Mouse (Mus musculus): Measurements from ENCODE around the gene Cox14.
"Not testable (repeated sequence)": the region's sequence is repeated elsewhere in the genome, so short reads cannot be mapped to it uniquely, and the experiment has no call there.

Gene Cox14

DNA sequence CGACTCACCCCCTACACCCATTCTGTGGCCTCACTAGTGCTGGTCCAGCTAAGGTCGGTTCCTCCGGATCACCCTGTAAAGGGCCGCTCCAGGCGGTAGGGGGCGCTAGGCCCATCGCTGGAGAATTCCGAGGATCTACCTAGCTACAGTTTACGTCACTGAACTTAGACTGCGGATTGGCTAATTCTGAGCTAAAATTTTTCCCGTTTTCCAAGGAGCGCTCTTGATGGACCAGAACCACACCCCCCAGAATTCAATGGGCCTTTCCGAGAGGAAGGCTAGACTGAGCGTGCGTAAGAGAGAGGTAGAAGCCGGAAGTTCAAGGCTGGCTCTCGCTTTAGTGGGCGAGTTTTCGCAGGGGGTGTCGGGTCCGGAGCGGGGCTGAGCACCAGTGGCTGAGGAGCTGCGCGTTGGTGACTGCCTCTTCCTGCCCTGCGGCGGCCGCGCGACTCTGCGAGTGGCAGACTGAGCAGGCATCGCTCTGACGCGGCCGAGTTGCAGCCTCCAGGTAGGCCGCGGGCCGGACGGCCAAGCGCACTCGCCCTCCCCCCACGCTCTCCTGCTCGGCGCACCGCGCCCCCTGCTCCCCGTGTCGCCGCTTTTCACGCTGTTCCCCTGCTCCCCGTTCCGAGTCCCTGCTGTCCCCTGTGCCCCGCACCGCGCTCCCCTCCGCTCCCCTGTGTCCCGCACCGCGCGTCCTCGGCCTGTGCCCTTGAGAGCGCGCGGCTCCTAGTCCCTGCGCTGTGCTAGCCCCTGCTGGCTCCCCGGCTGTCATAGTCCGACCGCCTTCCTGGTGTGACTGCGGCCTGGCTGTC, at the start of gene Cox14:
Gene Cox14 (plus strand): TSS at position 278 of the 815 bp plus-strand sequence.
- DNase-seq (ENCODE audit: extremely low read depth, low read depth): peak; percentile 100

DNA sequence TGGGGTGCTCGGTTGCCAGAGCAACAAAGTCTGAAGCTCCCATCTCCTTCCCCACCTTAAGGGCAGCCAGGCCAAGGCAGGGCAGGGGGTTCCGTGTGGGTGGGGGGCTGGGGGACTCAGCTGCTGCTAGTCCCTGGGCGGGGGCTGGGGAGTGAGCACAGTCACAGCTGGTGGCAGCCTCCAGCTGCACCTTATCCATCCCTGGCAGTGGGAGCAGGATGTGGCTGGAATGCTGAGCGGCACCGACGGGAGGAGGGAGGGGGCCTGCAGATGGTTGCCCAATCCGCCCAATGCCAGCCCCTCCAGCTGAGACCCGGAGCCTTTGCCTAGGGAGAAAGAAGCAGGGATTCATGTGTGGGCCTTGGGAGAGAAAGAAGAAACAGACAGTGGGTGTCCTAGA, 48.3 kb upstream of the Cox14 start:
- no peak for DNase-seq (ENCODE audit: extremely low read depth, low read depth)

DNA sequence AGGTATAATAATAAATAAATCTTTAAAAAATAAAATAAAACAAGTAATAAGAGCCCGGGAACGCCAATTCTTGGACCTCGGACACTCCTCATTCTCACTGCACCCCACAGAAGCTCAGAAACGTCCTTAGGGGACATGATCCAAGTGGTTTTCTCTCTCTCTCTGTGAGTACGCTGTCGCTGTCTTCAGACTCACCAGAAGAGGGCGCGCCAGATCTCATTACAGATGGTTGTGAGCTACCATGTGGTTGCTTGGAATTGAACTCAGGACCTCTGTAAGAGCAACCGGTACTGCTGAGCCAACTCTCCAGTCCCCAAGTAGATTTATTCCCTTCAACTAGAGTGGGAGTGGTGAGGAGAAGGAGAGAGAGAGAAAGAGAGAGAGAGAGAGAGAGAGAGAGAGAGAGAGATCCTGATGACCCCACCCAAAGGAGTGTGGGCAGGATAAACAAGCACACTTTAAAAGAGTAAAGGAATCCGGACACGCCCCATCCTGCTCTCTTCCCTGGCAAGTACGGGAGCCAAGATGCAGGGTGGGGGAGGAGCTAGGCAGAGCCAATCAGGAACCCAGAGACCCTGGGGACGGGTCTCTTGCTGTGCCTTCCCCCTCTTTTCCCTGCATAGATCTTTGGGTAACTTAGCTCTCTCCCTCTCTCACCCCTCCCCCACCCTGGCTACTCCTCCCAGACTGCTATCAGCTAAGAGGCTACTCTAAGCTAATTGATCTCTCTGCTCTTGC, 47.2 kb upstream of the Cox14 start:
- DNase-seq (ENCODE audit: extremely low read depth, low read depth): peak; percentile 56

DNA sequence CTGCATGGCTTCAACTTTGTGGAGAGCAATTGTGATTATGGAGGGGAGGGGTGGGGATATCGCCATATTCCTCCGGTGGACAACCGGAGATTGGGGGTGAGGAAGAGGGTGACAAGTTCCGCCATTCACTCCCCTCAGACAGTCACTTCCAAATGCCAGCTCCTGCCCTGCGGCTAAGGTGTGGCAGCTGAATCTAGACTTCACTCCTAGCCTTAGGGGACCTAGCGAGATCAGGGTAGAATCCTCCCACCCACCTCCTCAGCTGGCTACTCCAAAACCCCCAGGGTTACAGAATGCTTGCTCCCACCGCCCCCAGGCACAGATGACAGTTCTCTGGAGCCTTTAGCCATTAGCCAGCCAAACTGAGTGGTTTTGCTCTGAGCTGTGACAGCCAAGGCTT, 46.4 kb upstream of the Cox14 start:
- DNase-seq (ENCODE audit: extremely low read depth, low read depth): no peak

DNA sequence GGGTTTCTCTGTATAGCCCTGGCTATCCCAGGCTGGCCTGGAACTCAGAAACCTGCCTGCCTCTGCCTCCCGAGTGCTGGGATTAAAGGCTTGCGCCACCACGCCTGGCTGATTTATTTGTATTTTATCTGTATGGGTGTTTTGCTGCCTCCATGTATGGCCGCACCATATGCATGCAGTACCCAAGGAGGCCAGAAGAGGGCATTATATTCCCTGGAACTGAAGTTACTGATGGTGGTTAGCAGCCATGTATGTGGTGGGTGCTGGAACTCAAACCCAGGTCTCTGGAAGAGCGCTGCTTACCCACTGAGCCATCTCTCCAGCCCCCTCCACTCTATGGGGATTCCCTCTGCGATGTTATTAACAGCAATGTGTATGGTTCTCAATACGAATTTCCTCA, 42.5 kb upstream of the Cox14 start:
- peak; percentile 70 for DNase-seq (ENCODE audit: extremely low read depth, low read depth)

DNA sequence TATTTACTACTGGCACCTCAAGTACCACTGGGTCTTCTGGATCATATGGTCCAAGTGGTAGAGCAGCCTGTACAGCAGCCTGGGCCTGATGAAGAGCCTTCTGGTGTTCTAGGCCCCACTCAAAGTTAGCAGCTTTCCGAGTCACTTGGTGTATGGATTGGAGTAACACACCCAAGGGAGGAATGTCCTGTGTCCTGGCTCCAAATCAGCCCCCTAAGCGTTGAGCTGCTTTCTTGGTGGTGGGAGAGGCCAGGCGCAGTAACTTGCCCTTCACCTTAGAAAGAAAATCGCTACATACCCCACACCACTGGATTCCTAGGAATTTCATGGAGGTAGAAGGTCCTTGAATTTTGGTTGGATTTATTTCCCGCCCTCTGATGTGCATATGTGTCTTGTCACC, 41.3 kb upstream of the Cox14 start:
- DNase-seq (ENCODE audit: extremely low read depth, low read depth): no peak

DNA sequence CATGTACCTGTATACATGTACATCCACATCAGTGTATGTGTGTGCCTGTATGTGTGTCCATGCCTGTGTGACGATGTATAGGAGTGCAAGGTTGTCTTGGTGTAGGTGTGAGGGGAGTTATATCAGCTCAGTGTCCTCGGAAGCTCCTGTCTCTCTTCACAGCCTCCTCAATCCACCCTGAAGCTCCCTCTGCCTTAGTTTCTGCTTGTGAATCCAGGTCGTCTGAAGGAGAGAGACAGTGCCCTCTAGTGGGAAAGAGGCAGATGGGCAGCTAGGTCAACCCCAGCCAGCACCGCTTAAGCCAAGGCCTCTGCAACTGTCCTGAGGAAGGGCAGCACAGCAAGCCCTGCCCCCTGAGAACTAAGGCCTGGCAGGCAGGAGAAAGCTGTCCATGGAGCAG, 36.7 kb upstream of the Cox14 start:
- peak; percentile 69 for DNase-seq (ENCODE audit: extremely low read depth, low read depth)

DNA sequence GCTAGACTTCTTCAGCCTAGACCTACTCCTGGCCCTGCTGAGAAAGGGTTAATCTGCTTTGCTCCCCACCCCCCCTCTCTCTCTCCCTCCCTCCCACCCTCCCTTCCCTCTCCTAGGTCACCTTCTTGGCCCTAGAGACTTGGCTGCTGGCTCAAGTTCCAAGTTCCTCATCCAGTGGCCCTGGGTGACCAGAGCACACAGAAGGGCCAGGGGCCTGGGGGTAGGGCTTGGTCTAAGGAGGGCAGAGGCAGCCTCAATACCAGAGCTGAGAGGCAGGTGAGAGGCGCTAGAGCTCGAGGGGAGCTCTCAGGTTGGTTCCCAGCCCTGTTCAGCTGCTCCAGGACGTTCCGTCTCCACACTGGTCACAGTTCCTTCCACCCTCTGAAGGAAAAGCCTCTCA, 34.5 kb upstream of the Cox14 start:
- DNase-seq (ENCODE audit: extremely low read depth, low read depth): no peak

DNA sequence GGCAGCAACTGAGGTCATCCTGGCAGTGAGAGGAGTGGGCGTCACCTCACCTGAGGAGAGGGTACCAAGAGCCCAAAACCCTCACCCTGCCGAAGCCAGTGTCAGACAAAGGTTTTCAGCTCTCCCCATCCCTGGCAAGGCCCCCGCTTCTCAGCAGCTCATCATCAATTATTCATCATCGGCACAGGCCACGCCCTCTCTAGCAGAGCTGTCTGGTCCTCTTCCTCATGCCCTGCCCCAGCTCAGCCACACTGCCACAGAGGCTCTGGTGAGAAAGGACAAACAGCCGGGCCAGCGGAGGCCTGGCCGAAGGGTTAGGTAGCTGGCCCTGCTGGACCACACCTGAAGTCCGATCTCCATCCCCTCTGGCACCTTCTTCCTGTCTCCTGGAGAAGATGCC, 33.4 kb upstream of the Cox14 start:
- DNase-seq (ENCODE audit: extremely low read depth, low read depth): no peak

DNA sequence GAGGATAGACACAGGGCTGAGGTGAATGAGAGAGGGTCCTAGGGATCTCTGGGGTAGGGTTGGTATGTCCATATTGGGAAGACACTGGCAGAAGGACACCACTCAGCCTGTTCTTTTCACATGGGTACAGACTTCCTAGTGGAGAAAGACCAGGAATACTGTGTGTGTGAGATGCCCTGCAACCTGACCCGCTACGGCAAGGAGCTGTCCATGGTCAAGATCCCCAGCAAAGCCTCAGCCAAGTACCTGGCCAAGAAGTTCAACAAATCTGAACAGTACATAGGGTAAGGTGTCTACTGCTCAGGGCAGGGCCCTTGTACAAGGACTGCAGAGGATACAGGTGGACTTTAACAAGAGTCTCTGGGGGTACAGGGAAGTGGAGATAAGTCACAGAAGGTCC, 28.1 kb upstream of the Cox14 start:
- no peak for DNase-seq (ENCODE audit: extremely low read depth, low read depth)

DNA sequence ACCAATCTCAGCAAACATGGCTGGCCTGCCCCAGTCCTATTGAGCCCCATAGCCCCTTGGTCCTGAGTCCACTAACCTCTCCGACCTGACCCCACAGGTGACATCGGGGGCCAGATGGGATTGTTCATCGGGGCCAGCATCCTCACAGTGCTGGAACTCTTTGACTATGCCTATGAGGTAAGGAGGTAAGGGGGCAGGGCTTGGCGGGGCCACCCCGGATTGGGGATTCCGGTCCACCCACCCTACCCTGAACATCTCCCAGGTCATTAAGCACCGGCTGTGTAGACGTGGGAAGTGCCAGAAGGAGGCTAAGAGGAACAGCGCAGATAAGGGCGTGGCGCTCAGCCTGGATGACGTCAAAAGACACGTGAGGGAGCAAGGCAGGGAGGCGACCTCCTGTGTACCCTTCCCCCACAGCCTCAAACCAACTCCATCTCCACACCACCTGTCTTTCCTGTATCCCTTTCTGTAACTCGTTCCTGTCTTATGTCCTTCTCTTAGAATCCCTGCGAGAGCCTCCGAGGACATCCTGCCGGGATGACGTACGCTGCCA, 26.8 kb upstream of the Cox14 start:
- no peak for DNase-seq (ENCODE audit: extremely low read depth, low read depth)

DNA sequence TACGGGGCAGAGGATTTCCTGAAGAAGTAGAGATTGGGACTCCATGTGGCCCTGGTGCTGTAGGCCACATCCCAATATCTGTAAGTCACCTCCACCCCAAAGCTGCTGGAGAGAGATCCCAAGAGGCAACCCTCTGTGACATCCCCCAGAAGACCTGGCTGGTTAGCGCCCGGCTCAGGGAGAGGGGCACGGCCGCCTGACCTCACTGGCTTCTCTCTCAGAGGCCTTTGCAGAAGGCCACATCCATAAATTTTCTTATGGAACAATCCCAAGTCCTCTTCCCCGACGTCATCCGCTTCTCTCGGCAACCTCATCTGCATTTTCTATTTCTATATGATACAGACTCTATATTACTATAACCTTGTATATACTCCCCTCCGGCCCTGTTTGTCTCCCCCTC, 25.7 kb upstream of the Cox14 start:
- no peak for DNase-seq (ENCODE audit: extremely low read depth, low read depth)

DNA sequence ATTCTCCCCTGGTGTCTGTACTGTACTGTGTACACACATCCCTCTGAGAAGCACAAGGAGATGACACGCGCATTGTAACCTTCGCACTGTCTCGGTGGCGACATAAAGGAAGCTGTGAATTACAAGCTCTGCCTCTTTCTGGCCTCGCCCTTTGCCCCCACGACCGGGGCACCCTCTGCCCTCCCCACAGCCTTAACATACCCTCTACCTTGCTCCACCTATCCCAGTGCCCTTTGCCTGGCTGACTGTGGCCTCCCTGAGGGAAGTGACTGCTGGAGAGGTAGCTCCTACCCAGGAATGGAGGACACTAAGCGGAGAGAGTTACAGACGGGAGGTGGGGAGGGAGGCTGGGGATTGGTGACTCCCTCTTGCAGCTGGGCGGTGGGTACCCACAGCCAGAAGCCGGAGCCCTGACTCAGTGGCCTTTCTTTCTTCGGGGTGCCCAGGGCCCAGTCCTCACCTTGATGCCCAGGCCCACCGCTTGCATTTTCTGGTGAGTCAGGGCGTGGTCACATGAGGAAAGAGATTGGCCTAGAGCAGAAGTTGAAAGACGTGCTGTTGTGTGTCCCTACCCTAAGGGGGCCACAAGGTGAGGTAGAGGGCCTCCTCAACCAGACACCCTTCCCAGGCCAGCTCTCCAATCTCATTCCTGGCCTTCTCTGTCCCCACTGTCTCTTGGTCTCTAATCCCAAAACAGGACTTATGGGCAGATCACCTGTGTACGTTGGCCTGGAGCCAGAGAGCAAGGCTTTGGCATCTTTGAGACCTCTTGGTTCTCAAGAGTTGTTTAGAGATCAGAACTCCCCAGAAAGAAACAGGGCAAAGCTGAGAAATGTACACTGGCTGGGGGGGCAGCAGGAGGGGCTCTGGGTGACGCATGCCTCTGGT, 25.0 kb upstream of the Cox14 start:
- no peak for DNase-seq (ENCODE audit: extremely low read depth, low read depth)

DNA sequence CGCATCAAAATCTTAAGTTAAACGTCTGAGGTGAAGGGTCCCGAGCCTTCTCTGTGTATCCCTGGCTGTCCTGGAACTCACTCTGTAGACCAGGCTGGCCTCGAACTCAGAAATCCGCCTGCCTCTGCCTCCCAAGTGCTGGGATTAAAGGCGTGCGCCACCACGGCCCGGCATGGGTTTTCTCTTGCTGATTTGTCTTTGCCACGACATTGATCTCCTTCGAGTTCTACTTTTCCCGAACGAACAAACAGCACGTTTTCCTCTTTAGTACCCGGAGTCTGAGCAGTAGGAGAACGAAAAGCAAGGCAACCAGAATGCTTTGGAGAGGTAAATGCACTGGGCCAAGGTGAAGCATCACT, 23.8 kb upstream of the Cox14 start:
- DNase-seq (ENCODE audit: extremely low read depth, low read depth): not testable (repeated sequence)

DNA sequence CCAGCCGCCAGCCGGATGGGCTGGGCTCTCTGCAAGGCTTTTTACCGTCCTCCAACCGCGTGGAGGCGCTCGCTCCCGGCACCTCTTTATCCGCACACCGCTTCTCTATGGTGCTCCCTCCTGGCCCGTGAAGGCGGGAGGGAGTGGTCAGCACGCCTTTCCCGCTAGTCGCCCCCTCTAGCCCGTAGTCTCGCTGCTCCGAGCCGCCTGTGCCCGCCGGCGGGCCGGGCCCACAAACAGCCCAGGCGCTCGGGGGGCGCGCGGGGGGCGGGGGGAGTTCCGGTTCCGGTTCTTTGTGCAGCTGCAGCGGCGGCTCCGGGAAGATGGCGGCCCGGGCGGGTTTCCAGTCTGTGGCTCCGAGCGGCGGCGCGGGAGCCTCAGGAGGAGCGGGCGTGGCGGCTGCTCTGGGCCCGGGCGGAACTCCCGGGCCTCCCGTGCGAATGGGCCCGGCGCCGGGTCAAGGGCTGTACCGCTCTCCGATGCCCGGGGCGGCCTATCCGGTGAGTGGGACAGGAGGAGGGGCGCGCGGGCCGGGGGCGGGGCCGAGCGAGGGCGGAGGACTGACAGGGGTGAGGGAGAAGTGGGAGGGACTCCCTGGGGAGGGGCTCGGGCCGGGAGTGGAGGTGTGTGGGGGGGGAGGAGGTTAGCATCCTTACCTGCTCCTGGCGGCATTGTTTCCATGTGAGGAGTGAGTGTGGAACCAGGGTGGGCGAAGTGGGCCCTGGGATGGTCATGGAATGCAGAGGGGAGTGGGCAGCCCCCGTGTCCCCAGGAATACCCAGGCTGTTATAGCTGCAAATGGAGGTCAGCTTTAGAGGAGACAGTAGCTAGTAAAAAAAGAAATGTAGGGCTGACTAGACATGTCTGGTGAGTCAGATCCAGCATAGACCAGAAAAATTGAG, 23.2 kb upstream of the Cox14 start, which contains the start of gene Smarcd1:
Gene Smarcd1 (plus strand): TSS at position 131 of the 902 bp plus-strand sequence.
- peak; percentile 91 for DNase-seq (ENCODE audit: extremely low read depth, low read depth)

DNA sequence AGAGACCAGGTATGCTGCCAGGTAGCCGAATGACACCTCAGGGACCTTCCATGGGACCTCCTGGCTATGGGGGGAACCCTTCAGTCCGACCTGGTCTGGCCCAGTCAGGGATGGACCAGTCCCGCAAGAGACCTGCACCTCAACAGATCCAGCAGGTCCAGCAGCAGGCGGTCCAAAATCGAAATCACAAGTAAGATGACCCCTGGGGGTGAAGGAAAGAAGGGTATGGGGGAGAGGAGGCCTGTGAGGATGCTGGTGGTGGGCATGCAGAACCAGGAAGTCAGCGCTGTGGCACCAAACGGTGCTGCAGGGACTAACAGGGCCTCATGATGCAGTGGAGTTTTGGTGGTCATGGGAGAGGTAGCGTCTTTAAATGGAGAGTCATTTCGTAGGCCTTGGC, 22.3 kb upstream of the Cox14 start:
- DNase-seq (ENCODE audit: extremely low read depth, low read depth): no peak

DNA sequence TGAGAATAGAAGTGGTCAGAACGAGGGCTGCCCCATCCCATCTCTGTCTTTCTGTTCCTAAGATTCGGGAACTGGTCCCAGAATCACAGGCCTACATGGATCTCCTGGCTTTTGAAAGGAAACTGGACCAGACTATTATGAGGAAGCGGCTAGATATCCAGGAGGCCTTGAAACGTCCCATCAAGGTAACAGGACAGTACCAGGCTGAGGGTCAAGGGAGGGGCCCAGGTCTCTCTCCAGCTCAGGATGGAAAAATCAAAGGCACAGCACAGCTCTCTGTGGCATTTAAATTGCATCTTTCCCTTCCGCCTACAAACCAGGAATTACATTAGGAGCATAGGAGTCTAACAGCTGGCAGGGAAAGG, 21.8 kb upstream of the Cox14 start:
- DNase-seq (ENCODE audit: extremely low read depth, low read depth): no peak

DNA sequence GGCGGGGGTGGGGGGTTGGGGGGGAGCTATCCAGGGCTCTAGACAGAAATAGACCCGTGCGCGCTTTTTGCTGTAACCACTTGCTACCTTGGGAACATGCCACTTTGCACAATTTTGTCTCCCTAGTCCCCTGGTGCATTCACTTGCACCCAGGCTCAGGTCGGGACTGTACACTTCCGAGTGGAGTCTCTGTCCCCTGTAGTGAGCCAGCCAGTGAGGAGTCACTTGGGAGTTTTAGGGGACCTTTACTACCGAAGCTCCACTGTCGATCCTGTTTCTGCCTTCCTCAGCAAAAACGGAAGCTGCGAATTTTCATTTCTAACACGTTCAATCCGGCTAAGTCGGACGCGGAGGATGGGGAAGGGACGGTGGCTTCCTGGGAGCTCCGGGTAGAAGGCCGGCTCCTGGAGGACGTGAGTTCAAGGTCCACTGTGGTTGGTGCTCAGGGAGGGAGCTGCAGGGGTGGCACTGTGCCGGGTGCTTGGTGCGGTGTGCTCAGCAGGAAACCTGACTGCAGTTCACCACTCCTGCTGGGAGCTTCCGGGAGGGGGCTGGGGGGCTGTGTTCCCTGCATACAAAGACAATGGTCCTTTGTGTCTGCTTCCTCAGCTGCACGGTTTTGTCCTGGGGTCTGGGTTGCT, 21.3 kb upstream of the Cox14 start:
- no peak for DNase-seq (ENCODE audit: extremely low read depth, low read depth)

DNA sequence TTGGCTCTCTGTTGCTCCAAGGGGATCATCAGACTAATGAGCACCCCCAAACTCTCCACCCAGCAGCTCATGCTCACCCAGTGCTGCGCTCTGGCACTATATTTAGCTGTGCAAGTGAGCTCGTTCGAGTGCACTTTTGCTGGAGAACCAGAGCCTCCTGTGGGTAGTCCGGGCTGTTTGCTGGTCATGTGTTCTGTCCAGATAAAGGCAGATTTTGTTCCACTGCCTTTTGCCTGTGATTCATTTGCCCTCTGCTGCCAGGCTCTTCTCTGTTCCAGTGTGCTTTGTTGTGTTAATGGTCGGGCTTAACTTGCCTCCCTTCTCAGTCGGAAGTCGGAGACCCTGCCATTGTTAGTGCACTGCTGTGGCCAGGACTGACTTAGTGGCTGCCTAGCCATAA, 20.5 kb upstream of the Cox14 start:
- DNase-seq (ENCODE audit: extremely low read depth, low read depth): no peak

DNA sequence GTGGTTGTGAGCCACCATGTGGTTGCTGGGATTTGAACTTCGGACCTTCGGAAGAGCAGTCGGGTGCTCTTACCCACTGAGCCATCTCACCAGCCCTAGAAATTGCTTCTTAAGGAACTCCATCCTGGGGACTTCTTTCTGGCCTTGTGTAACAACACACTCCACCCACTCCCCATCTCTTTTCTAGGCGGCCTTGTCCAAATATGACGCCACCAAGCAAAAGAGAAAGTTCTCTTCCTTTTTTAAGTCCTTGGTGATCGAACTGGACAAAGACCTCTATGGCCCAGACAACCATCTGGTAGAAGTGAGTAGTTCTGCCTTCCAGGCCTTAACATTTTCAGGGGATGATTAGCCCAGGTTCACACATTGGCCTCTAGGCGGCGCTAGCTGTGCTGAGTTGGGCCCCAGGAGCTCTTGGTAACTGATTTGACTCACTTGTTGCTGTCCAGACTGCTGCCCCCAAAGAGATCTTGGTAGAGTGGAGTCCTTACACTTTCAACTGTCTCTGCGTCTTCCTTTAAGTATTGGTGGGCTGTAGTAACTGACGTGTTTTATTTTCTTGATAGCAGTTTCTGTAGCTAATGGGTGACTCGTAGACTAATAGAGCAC, 19.9 kb upstream of the Cox14 start, which contains the start of gene Gm17349:
Gene Gm17349 (minus strand): TSS at position 51 of the 609 bp plus-strand sequence.
- peak; percentile 71 for DNase-seq (ENCODE audit: extremely low read depth, low read depth)

Measured in MEL-GATA-1-ER (cell line).